Comparison of ENCODE assay signal across 17 mouse cellular contexts in genomic region chr9:100560251-100560890, GRCm38 (mm10). TPM values are rescaled to one million over a fixed set of nuclear protein-coding genes. Genes with fewer than 3 reads are reported as not detected.
A peak's percentile ranks its signal among the peaks of the same experiment; 100 is the strongest.
DNase-seq lines count a peak whose midpoint lies in the region; TF ChIP-seq lines count a peak whose summit lies in the region.
"Had no signal": no experiment of that assay in that cellular context is flagged by ENCODE, and none has a peak within 500 bp of the region (broad histone marks: within the 10 kb centered on the region; RNA-seq: fewer than 3 reads in every experiment).

No protein-coding gene starts in this region.

- no peak for TF ChIP-seq CTCF in left cerebral cortex, adult 2 months (IDR thresholded peaks at IDR 0.05)

- intact Hi-C loops in left cerebral cortex, postnatal 25 days (cut with DNase I): loop anchor here (1.0 kb wide), 1 partner anchor 83 kb away; no protein-coding TSS in a partner anchor
- intact Hi-C loops in left cerebral cortex, adult 2 months (cut with DNase I): loop anchor here (2.0 kb wide), 2 partner anchors 46 to 82 kb away; no protein-coding TSS in a partner anchor

- no peak overlapping the region for H3K27ac ChIP-seq in left cerebral cortex, adult 2 months
- H3K27ac ChIP-seq: heart, embryonic 10.5 days; liver, embryonic 12.5 days; macrophage; midbrain, embryonic 15.5 days; neural tube, embryonic 12.5 days had no signal

- peak; percentile 11 to 79 for DNase-seq in left cerebral cortex, postnatal 25 days (ENCODE audit: low spot score in 2 of 2)
- DNase-seq in left cerebral cortex, adult 2 months (ENCODE audit: extremely low spot score in 1 of 2, low spot score in 2 of 2): no peak
- DNase-seq in brain, adult 2 months (ENCODE audit: low read depth, low spot score): peak; percentile 96
- DNase-seq in cerebellum, adult 11 months: peak; percentile 53
- peak; percentile 57 to 70 for DNase-seq in cerebellum, postnatal 36 days
- no peak for DNase-seq in B cell, adult 2 months
- DNase-seq in urinary bladder, postnatal 14 days (ENCODE audit: low spot score): no peak
- DNase-seq: embryo, embryonic 11 days; gastrocnemius, postnatal 10 days; heart, postnatal 36 days; thymus, adult 2 months had no signal

- no peak overlapping the region for H3K4me3 ChIP-seq in left cerebral cortex, adult 2 months
- H3K4me3 ChIP-seq: heart, embryonic 10.5 days; liver, embryonic 12.5 days; midbrain, embryonic 15.5 days; neural tube, embryonic 12.5 days had no signal

RNA-seq across cellular contexts. Expression of gene Slc35g2, which starts 10.5 kb away (rescaled TPM):
- total RNA-seq in left cerebral cortex, postnatal 25 days (2021): 10 to 100 TPM; 19.0 to 19.1 TPM
- total RNA-seq in left cerebral cortex, adult 2 months (2021): 10 to 100 TPM; 19.4 to 23.0 TPM
- total RNA-seq: CH12.LX had no signal

RNA-seq across cellular contexts. Expression of gene Nck1, which starts 14.4 kb away (rescaled TPM):
- 10 to 100 TPM; 37.8 to 38.0 TPM for total RNA-seq in left cerebral cortex, postnatal 25 days (2021)
- 10 to 100 TPM; 33.1 to 35.6 TPM for total RNA-seq in left cerebral cortex, adult 2 months (2021)

RNA-seq across cellular contexts. Expression of gene Stag1, which starts 37.2 kb away (rescaled TPM):
- 10 to 100 TPM; 42.3 to 49.7 TPM for total RNA-seq in left cerebral cortex, postnatal 25 days (2021)
- 10 to 100 TPM; 65.0 to 66.2 TPM for total RNA-seq in left cerebral cortex, adult 2 months (2021)

Comparison
In these comparisons a context has a peak if more than half of its experiments do, and no peak if none do; other contexts are left out.
1. DNase-seq: peak in left cerebral cortex, postnatal 25 days (2 of 2), brain, adult 2 months (single experiment), cerebellum, adult 11 months (single experiment) and cerebellum, postnatal 36 days (2 of 2); none in left cerebral cortex, adult 2 months (0 of 2), B cell, adult 2 months (0 of 2) and urinary bladder, postnatal 14 days (single experiment).